9 mouse cellular contexts compared by ENCODE assay signal in genomic region chr3:98280933-98281678, GRCm38 (mm10). TPM values are rescaled to one million over a fixed set of nuclear protein-coding genes. Genes with fewer than 3 reads are reported as not detected.
A peak's percentile ranks its signal among the peaks of the same experiment; 100 is the strongest.
DNase-seq lines count a peak whose midpoint lies in the region; ATAC-seq and TF ChIP-seq lines count a peak whose summit lies in the region.
"Had no signal": no experiment of that assay in that cellular context is flagged by ENCODE, and none has a peak within 500 bp of the region (broad histone marks: within the 10 kb centered on the region; RNA-seq: fewer than 3 reads in every experiment).

No protein-coding gene starts in this region.

- no peak overlapping the region for H3K9ac ChIP-seq in embryonic facial prominence, embryonic 14.5 days (ENCODE audit: low read depth, low read length)
- H3K9ac ChIP-seq in limb, embryonic 12.5 days (replicated peaks) = no peak overlapping the region
- no peak overlapping the region for H3K9ac ChIP-seq in midbrain, embryonic 14.5 days (replicated peaks; ENCODE audit: low read length)

- 32% methylated on average over 12 of the region's 12 CpGs for WGBS in embryonic facial prominence, embryonic 14.5 days
- WGBS in limb, embryonic 12.5 days = 41% methylated on average over 12 of the region's 12 CpGs
- WGBS in midbrain, embryonic 14.5 days = 44% methylated on average over 12 of the region's 12 CpGs
- WGBS in spleen, adult 2 months = 18% methylated on average over 12 of the region's 12 CpGs

- peak overlapping the region; percentile 30; the same call in 1 of the 2 replicates for H3K4me2 ChIP-seq in embryonic facial prominence, embryonic 14.5 days (ENCODE audit: low read depth, low read length)
- peak overlapping the region; percentile 33 for H3K4me2 ChIP-seq in limb, embryonic 12.5 days
- no peak overlapping the region for H3K4me2 ChIP-seq in midbrain, embryonic 14.5 days (ENCODE audit: low read length)

- H3K36me3 ChIP-seq in embryonic facial prominence, embryonic 14.5 days (ENCODE audit: control insufficient read depth, insufficient read depth, low read length) = no peaks in the 10 kb centered on the region
- H3K36me3 ChIP-seq in limb, embryonic 12.5 days = no peaks in the 10 kb centered on the region
- H3K36me3 ChIP-seq in midbrain, embryonic 14.5 days (ENCODE audit: control insufficient read depth, insufficient read depth, low read length) = no peaks in the 10 kb centered on the region
- no peaks in the 10 kb centered on the region for H3K36me3 ChIP-seq in spleen, adult 2 months (ENCODE audit: control insufficient read depth, insufficient read depth, low read length)
- H3K36me3 ChIP-seq: G1E had no signal

- TF ChIP-seq POLR2A in spleen, adult 2 months (IDR thresholded peaks at IDR 0.05; ENCODE audit: low read depth, low read length) = no peak

- H3K9me3 ChIP-seq in embryonic facial prominence, embryonic 14.5 days (ENCODE audit: control insufficient read depth, low read length) = no peaks in the 10 kb centered on the region
- no peaks in the 10 kb centered on the region for H3K9me3 ChIP-seq in limb, embryonic 12.5 days
- no peaks in the 10 kb centered on the region for H3K9me3 ChIP-seq in midbrain, embryonic 14.5 days (ENCODE audit: control insufficient read depth, low read length)

- H3K4me1 ChIP-seq in embryonic facial prominence, embryonic 14.5 days (ENCODE audit: control insufficient read depth, insufficient read depth, low read length) = peaks cover 6% of the 10 kb centered on the region; the same call in 1 of the 2 replicates
- peaks cover 20% of the 10 kb centered on the region for H3K4me1 ChIP-seq in limb, embryonic 12.5 days (replicated peaks)
- no peaks in the 10 kb centered on the region for H3K4me1 ChIP-seq in midbrain, embryonic 14.5 days (ENCODE audit: control insufficient read depth, insufficient read depth, low read length)
- H3K4me1 ChIP-seq in spleen, adult 2 months (ENCODE audit: control insufficient read depth, insufficient read depth, insufficient read length) = no peaks in the 10 kb centered on the region

- H3K27ac ChIP-seq in embryonic facial prominence, embryonic 14.5 days (replicated peaks; ENCODE audit: low read depth, low read length) = no peak overlapping the region
- H3K27ac ChIP-seq in limb, embryonic 12.5 days = no peak overlapping the region
- no peak overlapping the region for H3K27ac ChIP-seq in midbrain, embryonic 14.5 days (replicated peaks; ENCODE audit: low read depth, low read length)
- H3K27ac ChIP-seq in spleen, adult 2 months (ENCODE audit: insufficient read depth, low read length) = no peak overlapping the region

- H3K4me3 ChIP-seq in embryonic facial prominence, embryonic 14.5 days (ENCODE audit: low read depth, low read length) = no peak overlapping the region
- no peak overlapping the region for H3K4me3 ChIP-seq in limb, embryonic 12.5 days (replicated peaks)
- no peak overlapping the region for H3K4me3 ChIP-seq in midbrain, embryonic 14.5 days (replicated peaks; ENCODE audit: low read depth, low read length)
- H3K4me3 ChIP-seq in spleen, adult 2 months (ENCODE audit: extremely low read depth, insufficient read depth, insufficient read length) = peak overlapping the region; percentile 23; the same call in 1 of the 2 replicates

- DNase-seq in cerebellum, adult 11-12 months = no peak
- peak; percentile 79 for DNase-seq in embryonic facial prominence, embryonic 14.5 days (ENCODE audit: low spot score)
- DNase-seq in heart, adult 9 months (ENCODE audit: low spot score in 2 of 2) = peak; percentile 54 to 72
- DNase-seq in kidney, adult 8-10 months = peak; percentile 41 to 52
- DNase-seq in midbrain, embryonic 14.5 days = peak; percentile 87
- peak; percentile 3 to 44 for DNase-seq in spleen, adult 2 months (ENCODE audit: low read depth in 1 of 2, low spot score in 2 of 2)

- TF ChIP-seq CTCF in spleen, adult 2 months (IDR thresholded peaks at IDR 0.05; ENCODE audit: extremely low read depth, insufficient read depth, insufficient read length, insufficient replicate concordance) = peak; percentile 91

- no peaks in the 10 kb centered on the region for H3K27me3 ChIP-seq in embryonic facial prominence, embryonic 14.5 days (replicated peaks; ENCODE audit: control insufficient read depth, insufficient read depth, low read length)
- H3K27me3 ChIP-seq in limb, embryonic 12.5 days = no peaks in the 10 kb centered on the region; the same call in 1 of the 2 replicates
- no peaks in the 10 kb centered on the region for H3K27me3 ChIP-seq in midbrain, embryonic 14.5 days (ENCODE audit: control insufficient read depth, insufficient read depth, low read length)
- H3K27me3 ChIP-seq in spleen, adult 2 months (ENCODE audit: control insufficient read depth, insufficient read depth, low read length) = no peaks in the 10 kb centered on the region

- ATAC-seq in cerebellum, adult (ENCODE audit: insufficient number of reproducible peaks, low FRiP score, low TSS enrichment) = 0 out of 2 replicates have a peak, but pooled peaks have one; percentile 41
- ATAC-seq in embryonic facial prominence, embryonic 14.5 days (ENCODE audit: low read depth) = peak; percentile 75; the same call in 1 of the 2 replicates
- ATAC-seq in limb, embryonic 12.5 days (ENCODE audit: insufficient number of reproducible peaks, insufficient read depth, low FRiP score, low TSS enrichment, low read depth) = no peak
- peak; percentile 71; the same call in 1 of the 2 replicates for ATAC-seq in midbrain, embryonic 14.5 days (ENCODE audit: low FRiP score, low TSS enrichment)

RNA-seq across cellular contexts. Expression of gene Hmgcs2, which starts 0.9 kb away (rescaled TPM):
- 7.2 and 8.2 TPM in 2 replicates for polyA plus RNA-seq in embryonic facial prominence, embryonic 14.5 days (2014; fragmentation: Nextera tagmentation; extraction: Ambion mirVana)
- polyA plus RNA-seq in limb, embryonic 12.5 days (2016; fragmentation: Nextera tagmentation; extraction: Ambion mirVana) = 2.9 and 3.0 TPM in 2 replicates
- polyA plus RNA-seq in midbrain, embryonic 14.5 days (2014; fragmentation: Nextera tagmentation; extraction: Ambion mirVana) = 8.6 and 16.2 TPM in 2 replicates
- 17.6 and 19.7 TPM in 2 replicates for polyA plus RNA-seq in spleen, adult 2 months (2012; rRNA removed)
- polyA plus RNA-seq: G1E had no signal

RNA-seq across cellular contexts. Expression of gene Phgdh, which starts 58.7 kb away (rescaled TPM):
- polyA plus RNA-seq in embryonic facial prominence, embryonic 14.5 days (2014; fragmentation: Nextera tagmentation; extraction: Ambion mirVana) = 190 and 218 TPM in 2 replicates
- 282 and 290 TPM in 2 replicates for polyA plus RNA-seq in limb, embryonic 12.5 days (2016; fragmentation: Nextera tagmentation; extraction: Ambion mirVana)
- 146 and 151 TPM in 2 replicates for polyA plus RNA-seq in midbrain, embryonic 14.5 days (2014; fragmentation: Nextera tagmentation; extraction: Ambion mirVana)
- 53.1 and 70.7 TPM in 2 replicates for polyA plus RNA-seq in spleen, adult 2 months (2012; rRNA removed)
- polyA plus RNA-seq: G1E had no signal

RNA-seq across cellular contexts. Expression of gene Reg4, which starts 59.1 kb away (rescaled TPM):
- not detected in 2 replicates for polyA plus RNA-seq in embryonic facial prominence, embryonic 14.5 days (2014; fragmentation: Nextera tagmentation; extraction: Ambion mirVana)
- polyA plus RNA-seq in limb, embryonic 12.5 days (2016; fragmentation: Nextera tagmentation; extraction: Ambion mirVana) = not detected in 2 replicates
- polyA plus RNA-seq in midbrain, embryonic 14.5 days (2014; fragmentation: Nextera tagmentation; extraction: Ambion mirVana) = not detected in 2 replicates
- not detected in 2 replicates for polyA plus RNA-seq in spleen, adult 2 months (2012; rRNA removed)
- polyA plus RNA-seq: G1E had no signal
